In genomic region chr4:148122694-148123066, GRCm38 (mm10) we compare ENCODE assay signal across 15 mouse cellular contexts. TPM values are rescaled to one million over a fixed set of nuclear protein-coding genes. Genes with fewer than 3 reads are reported as not detected.
DNase-seq lines count a peak whose midpoint lies in the region; ATAC-seq lines count a peak whose summit lies in the region.
"Had no signal": no experiment of that assay in that cellular context is flagged by ENCODE, and none has a peak within 500 bp of the region (broad histone marks: within the 10 kb centered on the region; RNA-seq: fewer than 3 reads in every experiment).

No protein-coding gene starts in this region.

- H3K27ac ChIP-seq in midbrain, embryonic 12.5 days (replicated peaks), result peak overlapping the region; percentile 72
- H3K27ac ChIP-seq in midbrain, embryonic 11.5 days (ENCODE audit: low read depth, low read length), result no peak overlapping the region
- H3K27ac ChIP-seq in forebrain, embryonic 14.5 days (ENCODE audit: low read depth, low read length), result peak overlapping the region; percentile 90
- H3K27ac ChIP-seq in hindbrain, embryonic 16.5 days (ENCODE audit: low read depth, low read length), result peak overlapping the region; percentile 80
- H3K27ac ChIP-seq in neural tube, embryonic 12.5 days, result no peak overlapping the region
- H3K27ac ChIP-seq: gastrocnemius, adult 2 months; liver, embryonic 13.5 days had no signal

- 69% methylated on average over 3 of the region's 3 CpGs for WGBS in midbrain, embryonic 12.5 days
- 69% methylated on average over 3 of the region's 3 CpGs for WGBS in midbrain, embryonic 11.5 days
- 52% methylated on average over 3 of the region's 3 CpGs for WGBS in forebrain, embryonic 14.5 days
- WGBS in hindbrain, embryonic 16.5 days, result 70% methylated on average over 3 of the region's 3 CpGs
- 52% methylated on average over 3 of the region's 3 CpGs for WGBS in neural tube, embryonic 12.5 days

- peak overlapping the region; percentile 12; the same call in 1 of the 2 replicates for H3K4me2 ChIP-seq in midbrain, embryonic 12.5 days (replicated peaks)
- H3K4me2 ChIP-seq in midbrain, embryonic 11.5 days, result no peak overlapping the region
- H3K4me2 ChIP-seq in forebrain, embryonic 14.5 days (ENCODE audit: low read length), result peak overlapping the region; percentile 9; the same call in 1 of the 2 replicates
- no peak overlapping the region for H3K4me2 ChIP-seq in hindbrain, embryonic 16.5 days (ENCODE audit: low read length)
- H3K4me2 ChIP-seq in neural tube, embryonic 12.5 days (replicated peaks), result 0 out of 2 replicates have a peak overlapping the region, but pooled peaks have one; percentile 1
- H3K4me2 ChIP-seq: liver, embryonic 13.5 days had no signal

- H3K27me3 ChIP-seq in midbrain, embryonic 12.5 days, result 0 out of 2 replicates have a peak, but pooled peaks cover 2% of the 10 kb centered on the region
- H3K27me3 ChIP-seq in midbrain, embryonic 11.5 days (ENCODE audit: control insufficient read depth, insufficient read depth, low read length), result no peaks in the 10 kb centered on the region
- no peaks in the 10 kb centered on the region for H3K27me3 ChIP-seq in forebrain, embryonic 14.5 days (replicated peaks; ENCODE audit: control insufficient read depth, insufficient read depth, low read length)
- no peaks in the 10 kb centered on the region for H3K27me3 ChIP-seq in hindbrain, embryonic 16.5 days (replicated peaks; ENCODE audit: control insufficient read depth, insufficient read depth, low read length)
- H3K27me3 ChIP-seq in neural tube, embryonic 12.5 days (replicated peaks), result no peaks in the 10 kb centered on the region

- peaks cover 37% of the 10 kb centered on the region for H3K4me1 ChIP-seq in midbrain, embryonic 12.5 days
- H3K4me1 ChIP-seq in midbrain, embryonic 11.5 days (ENCODE audit: control insufficient read depth, insufficient read depth, low read length), result peaks cover 11% of the 10 kb centered on the region
- peaks cover 34% of the 10 kb centered on the region for H3K4me1 ChIP-seq in forebrain, embryonic 14.5 days (ENCODE audit: control insufficient read depth, insufficient read depth, low read length)
- H3K4me1 ChIP-seq in hindbrain, embryonic 16.5 days (ENCODE audit: control insufficient read depth, insufficient read depth, low read depth, low read length), result peaks cover 23% of the 10 kb centered on the region
- H3K4me1 ChIP-seq in neural tube, embryonic 12.5 days, result peaks cover 34% of the 10 kb centered on the region
- H3K4me1 ChIP-seq: liver, embryonic 13.5 days had no signal

- H3K4me3 ChIP-seq in midbrain, embryonic 12.5 days, result no peak overlapping the region
- no peak overlapping the region for H3K4me3 ChIP-seq in midbrain, embryonic 11.5 days (ENCODE audit: low read depth, low read length)
- no peak overlapping the region for H3K4me3 ChIP-seq in forebrain, embryonic 14.5 days (ENCODE audit: low read depth, low read length)
- H3K4me3 ChIP-seq in hindbrain, embryonic 16.5 days (ENCODE audit: low read length), result no peak overlapping the region
- H3K4me3 ChIP-seq in neural tube, embryonic 12.5 days, result no peak overlapping the region
- H3K4me3 ChIP-seq: gastrocnemius, adult 2 months; liver, embryonic 13.5 days had no signal

- no peak; the same call in 1 of the 2 replicates for ATAC-seq in midbrain, embryonic 12.5 days (ENCODE audit: low FRiP score, low read depth)
- ATAC-seq in midbrain, embryonic 11.5 days (ENCODE audit: low FRiP score), result no peak
- ATAC-seq in forebrain, embryonic 14.5 days, result no peak
- no peak for ATAC-seq in hindbrain, embryonic 16.5 days
- ATAC-seq in neural tube, embryonic 12.5 days (ENCODE audit: low FRiP score, low read depth), result peak; percentile 1; the same call in 1 of the 2 replicates

- intact Hi-C loops in gastrocnemius, postnatal 14 days (cut with DNase I; ENCODE audit: low total_unique reads), result no loop called here

- H3K36me3 ChIP-seq in midbrain, embryonic 12.5 days, result no peaks in the 10 kb centered on the region
- H3K36me3 ChIP-seq in midbrain, embryonic 11.5 days (ENCODE audit: control insufficient read depth, insufficient read depth, low read length), result no peaks in the 10 kb centered on the region
- H3K36me3 ChIP-seq in forebrain, embryonic 14.5 days (ENCODE audit: control insufficient read depth, insufficient read depth, low read length), result no peaks in the 10 kb centered on the region
- no peaks in the 10 kb centered on the region for H3K36me3 ChIP-seq in hindbrain, embryonic 16.5 days (ENCODE audit: control insufficient read depth, insufficient read depth, low read length)
- H3K36me3 ChIP-seq in neural tube, embryonic 12.5 days, result no peaks in the 10 kb centered on the region
- H3K36me3 ChIP-seq: liver, embryonic 13.5 days had no signal

- H3K9ac ChIP-seq in midbrain, embryonic 12.5 days (replicated peaks), result no peak overlapping the region; the same call in 1 of the 2 replicates
- no peak overlapping the region for H3K9ac ChIP-seq in midbrain, embryonic 11.5 days (ENCODE audit: low read length)
- no peak overlapping the region for H3K9ac ChIP-seq in forebrain, embryonic 14.5 days (ENCODE audit: low read length)
- H3K9ac ChIP-seq in hindbrain, embryonic 16.5 days (ENCODE audit: low read depth, low read length), result no peak overlapping the region
- no peak overlapping the region for H3K9ac ChIP-seq in neural tube, embryonic 12.5 days
- H3K9ac ChIP-seq: liver, embryonic 13.5 days had no signal

- no peaks in the 10 kb centered on the region for H3K9me3 ChIP-seq in midbrain, embryonic 12.5 days
- H3K9me3 ChIP-seq in midbrain, embryonic 11.5 days (ENCODE audit: control insufficient read depth, low read length), result no peaks in the 10 kb centered on the region
- no peaks in the 10 kb centered on the region for H3K9me3 ChIP-seq in forebrain, embryonic 14.5 days (replicated peaks; ENCODE audit: control insufficient read depth, low read length)
- H3K9me3 ChIP-seq in hindbrain, embryonic 16.5 days (ENCODE audit: control insufficient read depth, low read length), result no peaks in the 10 kb centered on the region
- no peaks in the 10 kb centered on the region for H3K9me3 ChIP-seq in neural tube, embryonic 12.5 days
- H3K9me3 ChIP-seq: liver, embryonic 13.5 days had no signal

- no peak for DNase-seq in midbrain, embryonic 11.5 days (ENCODE audit: low spot score, missing footprints)
- peak; percentile 56 for DNase-seq in forebrain, embryonic 14.5 days (ENCODE audit: low spot score)
- DNase-seq in left cerebral cortex, adult 8-10 months (ENCODE audit: low spot score in 2 of 2), result no peak
- DNase-seq in gastrocnemius, postnatal 14 days, result no peak
- DNase-seq in testis, postnatal 14 days (ENCODE audit: low spot score), result no peak
- DNase-seq: adrenal gland, adult 8-10 months; gastrocnemius, adult 2 months; heart, postnatal 14 days; kidney, adult 11 months; liver, embryonic 13.5 days; right cerebral cortex, postnatal 4 days had no signal

RNA-seq across cellular contexts. Expression of gene Mad2l2, which starts 7.5 kb away (rescaled TPM):
- polyA plus RNA-seq in midbrain, embryonic 12.5 days (2016; fragmentation: Nextera tagmentation; extraction: Ambion mirVana), result 94.7 and 95.2 TPM in 2 replicates
- 82.7 and 83.6 TPM in 2 replicates for polyA plus RNA-seq in midbrain, embryonic 11.5 days (2014; fragmentation: Nextera tagmentation; extraction: Ambion mirVana)
- 129 and 141 TPM in 2 replicates for polyA plus RNA-seq in forebrain, embryonic 14.5 days (2014; fragmentation: Nextera tagmentation; extraction: Ambion mirVana)
- polyA plus RNA-seq in hindbrain, embryonic 16.5 days (2015; fragmentation: Nextera tagmentation; extraction: Ambion mirVana), result 98.0 and 105 TPM in 2 replicates
- 89.3 and 90.6 TPM in 2 replicates for polyA plus RNA-seq in neural tube, embryonic 12.5 days (2016; fragmentation: Nextera tagmentation; extraction: Ambion mirVana)
- 10 to 100 TPM; 15.8 to 18.8 (median 16.4) TPM for total RNA-seq in left cerebral cortex, adult 8-10 months (2022)
- total RNA-seq in gastrocnemius, postnatal 14 days (2021), result 10 to 100 TPM; 11.5 to 12.9 TPM

RNA-seq across cellular contexts. Expression of gene Draxin, which starts 7.8 kb away (rescaled TPM):
- 16.7 and 16.8 TPM in 2 replicates for polyA plus RNA-seq in midbrain, embryonic 12.5 days (2016; fragmentation: Nextera tagmentation; extraction: Ambion mirVana)
- polyA plus RNA-seq in midbrain, embryonic 11.5 days (2014; fragmentation: Nextera tagmentation; extraction: Ambion mirVana), result 11.5 and 12.7 TPM in 2 replicates
- polyA plus RNA-seq in forebrain, embryonic 14.5 days (2014; fragmentation: Nextera tagmentation; extraction: Ambion mirVana), result 18.8 and 20.7 TPM in 2 replicates
- polyA plus RNA-seq in hindbrain, embryonic 16.5 days (2015; fragmentation: Nextera tagmentation; extraction: Ambion mirVana), result 12.0 and 14.9 TPM in 2 replicates
- 11.8 and 12.4 TPM in 2 replicates for polyA plus RNA-seq in neural tube, embryonic 12.5 days (2016; fragmentation: Nextera tagmentation; extraction: Ambion mirVana)
- under 1 TPM; 0.23 to 0.38 (median 0.30) TPM for total RNA-seq in left cerebral cortex, adult 8-10 months (2022)
- under 1 TPM; 0.10 to 0.13 TPM for total RNA-seq in gastrocnemius, postnatal 14 days (2021)
- polyA plus RNA-seq: thymus, postnatal 0 days had no signal

RNA-seq across cellular contexts. Expression of gene Fbxo6, which starts 29.3 kb away (rescaled TPM):
- 14.6 and 17.1 TPM in 2 replicates for polyA plus RNA-seq in midbrain, embryonic 12.5 days (2016; fragmentation: Nextera tagmentation; extraction: Ambion mirVana)
- polyA plus RNA-seq in midbrain, embryonic 11.5 days (2014; fragmentation: Nextera tagmentation; extraction: Ambion mirVana), result 13.1 and 14.2 TPM in 2 replicates
- polyA plus RNA-seq in forebrain, embryonic 14.5 days (2014; fragmentation: Nextera tagmentation; extraction: Ambion mirVana), result 19.0 and 20.6 TPM in 2 replicates
- polyA plus RNA-seq in hindbrain, embryonic 16.5 days (2015; fragmentation: Nextera tagmentation; extraction: Ambion mirVana), result 20.3 and 22.9 TPM in 2 replicates
- 13.9 and 16.1 TPM in 2 replicates for polyA plus RNA-seq in neural tube, embryonic 12.5 days (2016; fragmentation: Nextera tagmentation; extraction: Ambion mirVana)
- 10 to 100 TPM; 30.7 to 39.0 (median 36.2) TPM for total RNA-seq in left cerebral cortex, adult 8-10 months (2022)
- 10 to 100 TPM; 22.9 to 29.1 TPM for total RNA-seq in gastrocnemius, postnatal 14 days (2021)

RNA-seq across cellular contexts. Expression of gene Agtrap, which starts 34.8 kb away (rescaled TPM):
- 11.2 and 11.9 TPM in 2 replicates for polyA plus RNA-seq in midbrain, embryonic 12.5 days (2016; fragmentation: Nextera tagmentation; extraction: Ambion mirVana)
- polyA plus RNA-seq in midbrain, embryonic 11.5 days (2014; fragmentation: Nextera tagmentation; extraction: Ambion mirVana), result 11.7 TPM in 2 replicates
- 5.3 and 5.7 TPM in 2 replicates for polyA plus RNA-seq in forebrain, embryonic 14.5 days (2014; fragmentation: Nextera tagmentation; extraction: Ambion mirVana)
- polyA plus RNA-seq in hindbrain, embryonic 16.5 days (2015; fragmentation: Nextera tagmentation; extraction: Ambion mirVana), result 7.4 and 9.3 TPM in 2 replicates
- 9.4 and 10.2 TPM in 2 replicates for polyA plus RNA-seq in neural tube, embryonic 12.5 days (2016; fragmentation: Nextera tagmentation; extraction: Ambion mirVana)
- 10 to 100 TPM in 2 of 4 experiments, 1 to 10 TPM in 2; 9.1 to 13.5 (median 10.6) TPM for total RNA-seq in left cerebral cortex, adult 8-10 months (2022)
- total RNA-seq in gastrocnemius, postnatal 14 days (2021), result 10 to 100 TPM; 12.3 to 14.7 TPM

RNA-seq across cellular contexts. Expression of gene Fbxo44, which starts 37.6 kb away (rescaled TPM):
- 77.4 and 79.8 TPM in 2 replicates for polyA plus RNA-seq in midbrain, embryonic 12.5 days (2016; fragmentation: Nextera tagmentation; extraction: Ambion mirVana)
- 65.3 and 71.4 TPM in 2 replicates for polyA plus RNA-seq in midbrain, embryonic 11.5 days (2014; fragmentation: Nextera tagmentation; extraction: Ambion mirVana)
- polyA plus RNA-seq in forebrain, embryonic 14.5 days (2014; fragmentation: Nextera tagmentation; extraction: Ambion mirVana), result 70.6 and 76.3 TPM in 2 replicates
- polyA plus RNA-seq in hindbrain, embryonic 16.5 days (2015; fragmentation: Nextera tagmentation; extraction: Ambion mirVana), result 104 and 114 TPM in 2 replicates
- 79.5 and 82.3 TPM in 2 replicates for polyA plus RNA-seq in neural tube, embryonic 12.5 days (2016; fragmentation: Nextera tagmentation; extraction: Ambion mirVana)
- 100 to 1,000 TPM; 142 to 153 (median 149) TPM for total RNA-seq in left cerebral cortex, adult 8-10 months (2022)
- total RNA-seq in gastrocnemius, postnatal 14 days (2021), result 1 to 10 TPM; 1.4 to 3.3 TPM

Comparison
In these comparisons a context has a peak if more than half of its experiments do, and no peak if none do; other contexts are left out.
1. H3K27ac ChIP-seq: peak in midbrain, embryonic 12.5 days (single experiment), forebrain, embryonic 14.5 days (single experiment) and hindbrain, embryonic 16.5 days (single experiment); none in midbrain, embryonic 11.5 days (single experiment) and neural tube, embryonic 12.5 days (single experiment).
2. H3K4me2 ChIP-seq: peak in midbrain, embryonic 12.5 days (single experiment), forebrain, embryonic 14.5 days (single experiment) and neural tube, embryonic 12.5 days (single experiment); none in midbrain, embryonic 11.5 days (single experiment) and hindbrain, embryonic 16.5 days (single experiment).